Mouse (Mus musculus) CH12.LX (cell line): ENCODE results near the gene Spp2. TPM values are rescaled to one million over a fixed set of nuclear protein-coding genes. Genes with fewer than 3 reads are reported as not detected.

Experiments used
- DNase-seq: peaks from one replicate; pipeline ENCODE4 v3.0.0-alpha.2; 2013; ENCODE audit errors: extremely low read depth
- H3K27ac ChIP-seq: 2 replicates; pipeline ENCODE4 v1.5.1; 2012; ENCODE audit warnings: low read depth, mild to moderate bottlenecking, control low read depth, moderate library complexity; ENCODE audit not compliant: insufficient read depth
- H3K27me3 ChIP-seq: replicated peaks from 2 replicates; pipeline ENCODE3; 2012; ENCODE audit warnings: inconsistent platforms
- H3K36me3 ChIP-seq, 2 experiments: replicated peaks in 1 of 2; 2 replicates each; pipeline versions ENCODE3 to v1.6.1; 2012; ENCODE audit warnings: inconsistent platforms in 1 of 2, low read length in 1 of 2, mild to moderate bottlenecking in 1 of 2, mixed read lengths in 1 of 2, moderate library complexity in 1 of 2; ENCODE audit not compliant: control insufficient read depth in 1 of 2, insufficient read depth in 1 of 2
- H3K4me1 ChIP-seq, 2 experiments: 2 replicates each; pipeline ENCODE4 v1.6.1; 2012; ENCODE audit warnings: inconsistent platforms in 1 of 2, moderate library complexity in 1 of 2; ENCODE audit not compliant: insufficient read depth in 2 of 2, control insufficient read depth in 1 of 2
- H3K4me2 ChIP-seq: 2 replicates; pipeline ENCODE4 v1.6.1; 2012; ENCODE audit warnings: low read depth, mild to moderate bottlenecking, control low read depth; ENCODE audit not compliant: poor library complexity, insufficient read depth, severe bottlenecking
- H3K4me3 ChIP-seq, 3 experiments: fragments of 150-350 bp in 1 of 3; sonication (generic) in 1 of 3; replicated peaks in 1 of 3; 2 replicates each; pipeline versions ENCODE3 to v1.5.1; 2011 to 2012; ENCODE audit warnings: low read depth in 2 of 3, low read length in 2 of 3, mild to moderate bottlenecking in 2 of 3, moderate library complexity in 2 of 3, control low read depth in 1 of 3, improper control_type of control experiment in 1 of 3, inconsistent platforms in 1 of 3, mixed read lengths in 1 of 3; ENCODE audit not compliant: poor library complexity in 1 of 3
- H3K79me2 ChIP-seq: replicated peaks from 2 replicates; pipeline ENCODE4 v1.6.1; 2012; ENCODE audit warnings: mild to moderate bottlenecking, moderate library complexity; ENCODE audit not compliant: control insufficient read depth, poor library complexity, insufficient read depth, severe bottlenecking; ENCODE audit errors: extremely low read depth
- H3K9ac ChIP-seq: 2 replicates; pipeline ENCODE4 v1.6.1; 2012; ENCODE audit warnings: low read depth, mild to moderate bottlenecking, control low read depth, moderate library complexity; ENCODE audit not compliant: insufficient read depth
- H3K9me3 ChIP-seq: replicated peaks from 2 replicates; pipeline ENCODE3; 2012; ENCODE audit warnings: low read length, inconsistent platforms, mixed read lengths
- CHD1 ChIP-seq: IDR thresholded peaks from 2 replicates; pipeline ENCODE4 v1.6.1; 2012; ENCODE audit warnings: low read depth, low read length, improper control_type of control experiment, inconsistent platforms
- CHD2 ChIP-seq: IDR thresholded peaks from 2 replicates; pipeline ENCODE4 v1.6.1; 2011; ENCODE audit warnings: low read length, improper control_type of control experiment
- EP300 ChIP-seq: IDR thresholded peaks from 2 replicates; pipeline ENCODE4 v1.6.1; 2011; ENCODE audit warnings: low read length, improper control_type of control experiment
- ETS1 ChIP-seq: conservative IDR thresholded peaks from 2 replicates; pipeline ENCODE4 v1.6.1; 2012; ENCODE audit warnings: low read depth, mild to moderate bottlenecking, inconsistent platforms, low read length, improper control_type of control experiment, moderate library complexity
- GABPA ChIP-seq: IDR thresholded peaks from 2 replicates; pipeline ENCODE4 v1.6.1; 2012; ENCODE audit warnings: low read depth, low read length, improper control_type of control experiment, inconsistent platforms; ENCODE audit not compliant: insufficient replicate concordance
- HCFC1 ChIP-seq: IDR thresholded peaks from 2 replicates; pipeline ENCODE4 v1.6.1; 2012; ENCODE audit warnings: low read depth, mild to moderate bottlenecking, inconsistent platforms, low read length, improper control_type of control experiment
- IRF4 ChIP-seq: IDR thresholded peaks from 2 replicates; pipeline ENCODE4 v1.6.1; 2014; ENCODE audit warnings: low read depth, mild to moderate bottlenecking, inconsistent platforms, low read length, improper control_type of control experiment
- JUN ChIP-seq: IDR thresholded peaks from 2 replicates; pipeline ENCODE4 v1.6.1; 2011; ENCODE audit warnings: low read depth, mild to moderate bottlenecking, low read length, improper control_type of control experiment, moderate library complexity; ENCODE audit not compliant: insufficient read depth
- MAFK ChIP-seq: IDR thresholded peaks from 2 replicates; pipeline ENCODE4 v1.6.1; 2011; ENCODE audit warnings: low read length, improper control_type of control experiment; ENCODE audit not compliant: insufficient replicate concordance
- MXI1 ChIP-seq: IDR thresholded peaks from 2 replicates; pipeline ENCODE4 v1.6.1; 2011; ENCODE audit warnings: mild to moderate bottlenecking, low read depth, low read length, improper control_type of control experiment
- POLR2AphosphoS2 ChIP-seq: IDR thresholded peaks from 2 replicates; pipeline ENCODE4 v1.6.1; 2011; ENCODE audit warnings: low read depth, low read length, improper control_type of control experiment
- RCOR1 ChIP-seq: conservative IDR thresholded peaks from 2 replicates; pipeline ENCODE4 v1.6.1; 2012; ENCODE audit warnings: low read depth, mild to moderate bottlenecking, inconsistent platforms, low read length, improper control_type of control experiment
- SIN3A ChIP-seq: IDR thresholded peaks from 2 replicates; pipeline ENCODE4 v1.6.1; 2012; ENCODE audit warnings: low read length, improper control_type of control experiment, inconsistent platforms
- SMC3 ChIP-seq: IDR thresholded peaks from 2 replicates; pipeline ENCODE4 v1.6.1; 2011; ENCODE audit warnings: low read depth, low read length, improper control_type of control experiment
- TCF12 ChIP-seq: IDR thresholded peaks from 2 replicates; pipeline ENCODE4 v1.6.1; 2014; ENCODE audit warnings: low read depth, mild to moderate bottlenecking, inconsistent platforms, low read length, improper control_type of control experiment
- UBTF ChIP-seq: IDR thresholded peaks from 2 replicates; pipeline ENCODE4 v1.6.1; 2012; ENCODE audit warnings: low read depth, mild to moderate bottlenecking, inconsistent platforms, low read length, improper control_type of control experiment, moderate library complexity
- USF2 ChIP-seq: conservative IDR thresholded peaks from 2 replicates; pipeline ENCODE4 v1.6.1; 2011; ENCODE audit warnings: low read depth, low read length, improper control_type of control experiment
- ZKSCAN1 ChIP-seq: IDR thresholded peaks from 2 replicates; pipeline ENCODE4 v1.6.1; 2012; ENCODE audit warnings: low read depth, inconsistent platforms, low read length, improper control_type of control experiment, borderline replicate concordance
- ZMIZ1 ChIP-seq: IDR thresholded peaks from 2 replicates; pipeline ENCODE4 v1.6.1; 2012; ENCODE audit warnings: low read depth, mild to moderate bottlenecking, inconsistent platforms, low read length, improper control_type of control experiment
- ZNF384 ChIP-seq: IDR thresholded peaks from 2 replicates; pipeline ENCODE4 v1.6.1; 2012; ENCODE audit warnings: low read depth, low read length, improper control_type of control experiment, inconsistent platforms
- dilution Hi-C: fragments of 300-500 bp; cut with MboI; formaldehyde crosslinking; loops from 2 replicates; pipeline ENCODE4 v1.14.3; 2020; ENCODE audit warnings: low sequenced_read_pairs; ENCODE audit not compliant: extremely low pct_unique_long_range_greater_than_20kb, extremely low pct_ligation_motif_present
- in situ Hi-C: fragments of 300-500 bp; cut with MboI; formaldehyde crosslinking; loops from 3 replicates; pipeline ENCODE4 v1.14.3; 2019; ENCODE audit warnings: low sequenced_read_pairs, low pct_ligation_motif_present, low pct_unique_long_range_greater_than_20kb, mixed read lengths
- polyA plus RNA-seq: library from polyadenylated mRNA; unstranded; fragments of >175 nt; gene quantifications from 2 replicates; pipeline ENCODE4 v1.2.1, GENCODE M21; 2012; ENCODE audit warnings: low read depth; ENCODE audit not compliant: insufficient read length
- total RNA-seq, 2 experiments: library from RNA; depleted of rRNA; stranded (reverse); fragments of 300-350 nt in 1 of 2; fragments of >200 nt in 1 of 2; gene quantifications; 2 replicates each; pipeline ENCODE4 v1.2.3; 2012 to 2014

The Spp2 gene
- total and polyA plus RNA-seq, 3 experiments: not detected

- DNase-seq: no peak
- Histone ChIP-seq H3K27me3 (no peaks in the 10 kb centered on the region), H3K9me3 (peaks cover 38% of the 10 kb centered on the region)
- TF ChIP-seq RCOR1: no peak
- TF ChIP-seq MAFK: no peak
- TF ChIP-seq IRF4: no peak
- no peak for TF ChIP-seq USF2
- TF ChIP-seq ZNF384: no peak
- TF ChIP-seq, all 38 proteins: peak for 0
- dilution Hi-C loops: no loop called here
- no peaks in the 10 kb centered on the region for H3K36me3 ChIP-seq
- in situ Hi-C loops: no loop called here
- no peak overlapping the region for H3K9ac ChIP-seq
- peaks cover 0 to 3% of the 10 kb centered on the region in 2 experiments; a peak in 1 of 4 replicates for H3K4me1 ChIP-seq
- no peak overlapping the region for H3K4me2 ChIP-seq
- no peak overlapping the region for H3K27ac ChIP-seq
- no peaks in the 10 kb centered on the region for H3K79me2 ChIP-seq
- H3K4me3 ChIP-seq: no peak overlapping the region
These were observed 52.9 kb downstream of the Spp2 start for GRCm38 (mm10) chr1:88459655-88460054.

GRCm38 (mm10) chr1:88461096-88461495 is 54.3 kb downstream of the Spp2 start:
- H3K9ac ChIP-seq: no peak overlapping the region
- no peaks in the 10 kb centered on the region for H3K4me1 ChIP-seq
- H3K36me3 ChIP-seq: no peaks in the 10 kb centered on the region
- no peak for DNase-seq
- no peak overlapping the region for H3K4me2 ChIP-seq
- TF ChIP-seq SIN3A (no peak), EP300 (no peak), ZKSCAN1 (no peak), POLR2AphosphoS2 (no peak), ETS1 (no peak), UBTF (no peak), CHD2 (no peak), CHD1 (no peak), SMC3 (no peak), GABPA (no peak), ZMIZ1 (no peak), JUN (no peak), IRF4 (no peak), HCFC1 (no peak), MXI1 (no peak), TCF12 (no peak)
- H3K27me3 ChIP-seq: no peaks in the 10 kb centered on the region
- in situ Hi-C loops (no loop called here), dilution Hi-C loops (no loop called here)
- H3K79me2 ChIP-seq: no peaks in the 10 kb centered on the region
- H3K4me3 ChIP-seq: no peak overlapping the region
- peaks cover 38% of the 10 kb centered on the region for H3K9me3 ChIP-seq
- H3K27ac ChIP-seq: no peak overlapping the region
